Mouse (Mus musculus) midbrain, embryonic 11.5 days (tissue): Measurements from ENCODE around the gene Il17ra. TPM values are rescaled to one million over a fixed set of nuclear protein-coding genes. Genes with fewer than 3 reads are reported as not detected.

Source experiments
- ATAC-seq: fragments of 200-750 bp; cut with Nextera tagmentation; 2 replicates; pipeline ENCODE4 v1.8.0; 2017; ENCODE audit warnings: moderate TSS enrichment, moderate library complexity; ENCODE audit not compliant: low FRiP score
- DNase-seq: peaks from one replicate; pipeline ENCODE4 v3.0.0; 2015; ENCODE audit warnings: low spot score; ENCODE audit errors: missing footprints
- H3K27ac ChIP-seq: fragments of 300-500 bp; sonication (generic); 2 replicates; pipeline ENCODE4 v1.5.1; 2014; ENCODE audit warnings: low read depth, low read length
- H3K27me3 ChIP-seq: fragments of 300-500 bp; sonication (generic); 2 replicates; pipeline ENCODE4 v1.6.1; 2014; ENCODE audit warnings: mild to moderate bottlenecking, low read length, moderate library complexity, mixed read lengths; ENCODE audit not compliant: control insufficient read depth, insufficient read depth
- H3K36me3 ChIP-seq: fragments of 300-500 bp; sonication (generic); 2 replicates; pipeline ENCODE4 v1.6.1; 2014; ENCODE audit warnings: mild to moderate bottlenecking, low read length, moderate library complexity, mixed read lengths; ENCODE audit not compliant: control insufficient read depth, insufficient read depth
- H3K4me1 ChIP-seq: fragments of 300-500 bp; sonication (generic); 2 replicates; pipeline ENCODE4 v1.6.1; 2014; ENCODE audit warnings: low read length; ENCODE audit not compliant: control insufficient read depth, insufficient read depth
- H3K4me2 ChIP-seq: fragments of 300-500 bp; sonication (generic); 2 replicates; pipeline ENCODE4 v1.6.1; 2014; ENCODE audit warnings: mild to moderate bottlenecking, moderate library complexity
- H3K4me3 ChIP-seq: fragments of 300-500 bp; sonication (generic); 2 replicates; pipeline ENCODE4 v1.5.1; 2014; ENCODE audit warnings: low read depth, low read length
- H3K9ac ChIP-seq: fragments of 300-500 bp; sonication (generic); 2 replicates; pipeline ENCODE4 v1.6.1; 2014; ENCODE audit warnings: low read length
- H3K9me3 ChIP-seq: fragments of 300-500 bp; sonication (generic); 2 replicates; pipeline ENCODE4 v1.6.1; 2016; ENCODE audit warnings: low read length; ENCODE audit not compliant: control insufficient read depth
- WGBS: fragments of 180-500 bp; shearing (Covaris S2); extraction: QIAGEN DNeasy Blood & Tissue Kit; methylation state at CpG from one replicate; pipeline ENCODE4 v1.1.7; 2014; 5-methylcytosine and 5-hydroxymethylcytosine counted together
- polyA plus RNA-seq: library from polyadenylated mRNA; unstranded; fragments of >200 nt; fragmentation: Nextera tagmentation; extraction: Ambion mirVana; gene quantifications from 2 replicates; pipeline ENCODE4 v1.2.1, GENCODE M21; 2014

The Il17ra gene
- 1.6 and 2.0 TPM in 2 replicates for polyA plus RNA-seq

GRCm38 (mm10) chr6:120463086-120463871, at the start of gene Il17ra:
Gene Il17ra, plus strand, starts transcription at chr6:120463247.
- Histone ChIP-seq H3K27me3 (peaks cover 27% of the 10 kb centered on the region), H3K36me3 (no peaks in the 10 kb centered on the region), H3K9me3 (no peaks in the 10 kb centered on the region), H3K4me1 (peaks cover 8% of the 10 kb centered on the region), H3K27ac (no peak within 1 kb of the TSS), H3K4me2 (peak within 1 kb of the TSS; percentile 66), H3K9ac (peak within 1 kb of the TSS; percentile 61), H3K4me3 (peak within 1 kb of the TSS; percentile 58)
- WGBS = under 1% methylated on average over 90 of the region's 90 CpGs
- DNase-seq = peak; percentile 97
- peak; percentile 84 for ATAC-seq

DNA sequence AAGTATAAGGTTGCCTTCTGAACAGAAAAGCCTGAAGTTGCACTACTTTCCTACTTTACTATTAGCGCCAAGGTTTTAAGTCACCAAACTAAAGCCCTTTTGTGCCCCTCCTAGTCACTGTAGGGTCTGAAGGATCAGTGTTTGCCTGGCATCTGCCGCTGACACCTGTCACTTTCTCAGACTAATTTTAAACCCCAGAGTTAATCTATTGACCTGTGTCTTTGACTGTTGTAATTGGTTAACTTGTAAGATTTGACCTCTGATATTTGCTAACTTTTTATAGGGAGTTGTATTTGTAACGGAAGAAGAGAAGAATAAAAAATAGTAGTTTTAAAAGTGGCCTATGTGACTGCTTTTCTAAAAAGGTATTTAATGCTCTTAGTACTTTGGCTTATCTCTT, 24.9 kb upstream of the Il17ra start:
- ATAC-seq (no peak), DNase-seq (peak; percentile 72)
- WGBS = 92% methylated on average over 3 of the region's 3 CpGs
- no peak overlapping the region for H3K27ac ChIP-seq
- no peak overlapping the region for H3K4me2 ChIP-seq
- H3K9ac ChIP-seq = no peak overlapping the region
- no peaks in the 10 kb centered on the region for H3K4me1 ChIP-seq
- peaks cover 11% of the 10 kb centered on the region for H3K36me3 ChIP-seq
- no peaks in the 10 kb centered on the region for H3K27me3 ChIP-seq
- no peak overlapping the region for H3K4me3 ChIP-seq
- H3K9me3 ChIP-seq = no peaks in the 10 kb centered on the region

DNA sequence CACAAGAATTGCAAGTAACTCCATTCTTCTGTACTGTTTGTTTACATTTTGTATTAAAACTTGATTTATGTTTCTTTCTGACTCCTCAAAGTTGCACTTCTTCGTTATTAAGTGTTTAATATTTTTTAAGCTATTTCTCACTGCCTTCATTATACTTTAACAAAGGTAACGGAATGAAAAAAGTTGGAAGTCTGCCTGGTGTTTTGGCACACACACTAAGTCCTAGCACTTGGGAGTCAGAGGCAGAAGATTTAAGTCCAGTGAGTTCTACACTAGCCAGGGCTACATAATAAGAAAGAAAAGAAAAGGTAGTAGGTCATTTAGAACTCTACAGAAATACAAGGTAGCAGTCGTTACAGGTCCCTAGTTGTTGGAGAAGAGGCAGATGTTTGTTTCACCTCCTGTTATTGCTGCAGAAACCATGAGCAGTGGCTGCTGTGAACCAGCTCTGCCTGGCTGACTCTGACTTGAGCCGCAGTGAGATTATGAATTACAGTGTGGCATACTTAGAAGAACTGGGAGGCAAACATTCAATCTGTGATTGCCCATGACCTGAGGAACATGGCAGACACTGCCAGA, 20.8 kb upstream of the Il17ra start:
- no peaks in the 10 kb centered on the region for H3K27me3 ChIP-seq
- WGBS = 92% methylated on average over 4 of the region's 4 CpGs
- ATAC-seq = no peak

DNA sequence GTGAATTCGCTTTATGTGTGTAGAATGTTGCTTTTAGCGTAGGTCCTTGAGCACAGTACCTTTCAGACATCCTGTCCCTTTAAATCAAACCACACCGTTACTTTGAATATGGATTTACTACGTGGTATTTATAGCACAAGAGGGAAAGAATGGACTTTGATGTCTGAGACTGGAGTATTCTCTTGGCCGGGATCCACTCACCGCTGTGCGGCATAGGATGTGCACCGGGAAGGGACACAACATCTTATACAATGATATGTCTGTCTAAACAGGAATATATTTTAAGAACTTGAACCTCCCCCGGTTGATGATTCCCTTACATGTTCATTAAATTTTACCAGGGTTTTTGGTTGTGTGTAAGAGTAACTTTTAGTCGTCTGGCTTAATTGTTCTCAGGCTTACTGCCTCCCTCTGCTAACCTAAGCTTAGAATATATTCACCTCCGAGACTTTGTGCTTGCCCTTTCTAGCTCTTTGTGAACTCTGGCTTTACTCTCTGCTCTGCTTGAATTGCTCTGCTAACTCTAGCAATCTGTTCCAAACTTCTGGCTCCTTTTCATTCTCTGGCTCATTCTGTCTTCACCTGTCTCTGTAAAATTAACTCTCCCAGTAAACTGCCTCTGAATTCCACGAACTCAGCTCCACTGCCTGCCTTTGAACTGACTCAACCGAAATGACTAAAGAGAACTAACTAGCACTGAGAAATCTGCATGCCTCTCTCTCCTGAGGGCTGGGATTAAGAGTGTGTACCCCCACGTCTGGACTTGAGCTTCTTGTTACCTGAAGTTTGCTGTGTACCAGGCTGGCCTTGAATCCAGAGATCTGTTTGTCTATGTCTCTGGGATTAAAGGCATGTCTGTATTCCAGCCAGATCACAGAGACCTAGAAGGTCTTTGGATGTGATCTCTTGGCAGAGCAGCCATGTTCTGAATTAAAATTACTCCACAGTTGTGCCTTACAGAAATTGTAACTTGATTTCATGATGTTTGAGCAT, 19.4 kb upstream of the Il17ra start:
- Histone ChIP-seq H3K4me1 (no peaks in the 10 kb centered on the region), H3K36me3 (peaks cover 7% of the 10 kb centered on the region), H3K9me3 (no peaks in the 10 kb centered on the region), H3K27me3 (no peaks in the 10 kb centered on the region), H3K9ac (no peak overlapping the region), H3K27ac (no peak overlapping the region), H3K4me3 (no peak overlapping the region), H3K4me2 (no peak overlapping the region)
- 89% methylated on average over 14 of the region's 14 CpGs for WGBS
- no peak for ATAC-seq
- no peak for DNase-seq

More for the DNA sequence above, 20.8 kb upstream of the Il17ra start:
- no peak overlapping the region for H3K27ac ChIP-seq
- no peak overlapping the region for H3K9ac ChIP-seq
- no peak overlapping the region for H3K4me3 ChIP-seq
- peak; percentile 51 for DNase-seq
- no peaks in the 10 kb centered on the region for H3K9me3 ChIP-seq
- peaks cover 7% of the 10 kb centered on the region for H3K36me3 ChIP-seq
- no peak overlapping the region for H3K4me2 ChIP-seq
- no peaks in the 10 kb centered on the region for H3K4me1 ChIP-seq

GRCm38 (mm10) chr6:120450208-120450607, 12.8 kb upstream of the Il17ra start:
- H3K27ac ChIP-seq = no peak overlapping the region
- 86% methylated on average over 3 of the region's 3 CpGs for WGBS
- ATAC-seq (no peak), DNase-seq (no peak)
- H3K4me3 ChIP-seq = no peak overlapping the region
- no peaks in the 10 kb centered on the region for H3K27me3 ChIP-seq
- no peak overlapping the region for H3K4me2 ChIP-seq
- H3K9ac ChIP-seq = no peak overlapping the region
- H3K9me3 ChIP-seq = no peaks in the 10 kb centered on the region
- H3K36me3 ChIP-seq = no peaks in the 10 kb centered on the region
- no peaks in the 10 kb centered on the region for H3K4me1 ChIP-seq

DNA sequence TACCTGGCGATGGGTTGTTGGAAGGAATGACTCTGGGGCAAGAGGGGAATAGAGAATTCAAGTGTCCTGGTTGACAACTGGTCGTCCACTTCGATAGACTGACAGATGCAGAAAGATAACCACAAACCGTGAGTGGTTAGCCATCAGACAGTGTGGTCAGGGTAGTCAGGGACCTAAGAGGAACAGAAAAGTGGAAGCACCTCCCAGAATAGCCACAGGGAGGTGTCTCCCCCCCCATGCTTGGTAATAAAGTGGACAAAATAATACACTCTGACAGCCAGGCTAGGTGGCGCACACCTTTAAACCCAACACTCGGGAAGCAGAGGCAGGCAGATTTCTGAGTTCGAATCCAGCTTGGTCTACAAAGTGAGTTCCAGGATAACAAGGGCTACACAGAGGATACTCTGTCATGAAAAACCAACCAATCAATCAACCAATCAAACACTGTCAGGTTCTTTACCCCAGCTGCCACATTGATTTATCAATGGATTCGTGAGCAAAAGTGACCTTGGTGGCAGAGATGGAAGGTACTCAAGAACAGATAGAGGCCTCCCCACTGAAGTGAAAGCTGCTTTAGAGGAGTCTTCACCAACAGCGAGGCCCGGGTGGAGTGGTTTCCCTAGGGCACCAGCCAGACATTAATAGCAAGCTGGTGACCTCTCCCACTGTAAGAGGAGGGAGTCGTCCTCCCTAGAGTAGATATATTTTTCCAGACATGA, 10.5 kb upstream of the Il17ra start:
- H3K4me3 ChIP-seq = no peak overlapping the region
- no peaks in the 10 kb centered on the region for H3K9me3 ChIP-seq
- no peaks in the 10 kb centered on the region for H3K36me3 ChIP-seq
- H3K27ac ChIP-seq = no peak overlapping the region
- ATAC-seq = no peak
- no peaks in the 10 kb centered on the region for H3K4me1 ChIP-seq
- no peaks in the 10 kb centered on the region for H3K27me3 ChIP-seq
- 86% methylated on average over 11 of the region's 11 CpGs for WGBS
- H3K9ac ChIP-seq = no peak overlapping the region
- DNase-seq = no peak
- no peak overlapping the region for H3K4me2 ChIP-seq

- Histone ChIP-seq H3K9me3 (no peaks in the 10 kb centered on the region), H3K36me3 (no peaks in the 10 kb centered on the region), H3K9ac (no peak overlapping the region), H3K27me3 (no peaks in the 10 kb centered on the region), H3K4me2 (no peak overlapping the region), H3K4me3 (no peak overlapping the region), H3K4me1 (no peaks in the 10 kb centered on the region), H3K27ac (no peak overlapping the region)
- 86% methylated on average over 5 of the region's 5 CpGs for WGBS
- ATAC-seq (no peak), DNase-seq (no peak)
Observed at GRCm38 (mm10) chr6:120453103-120453445, 10.0 kb upstream of the Il17ra start.

DNA sequence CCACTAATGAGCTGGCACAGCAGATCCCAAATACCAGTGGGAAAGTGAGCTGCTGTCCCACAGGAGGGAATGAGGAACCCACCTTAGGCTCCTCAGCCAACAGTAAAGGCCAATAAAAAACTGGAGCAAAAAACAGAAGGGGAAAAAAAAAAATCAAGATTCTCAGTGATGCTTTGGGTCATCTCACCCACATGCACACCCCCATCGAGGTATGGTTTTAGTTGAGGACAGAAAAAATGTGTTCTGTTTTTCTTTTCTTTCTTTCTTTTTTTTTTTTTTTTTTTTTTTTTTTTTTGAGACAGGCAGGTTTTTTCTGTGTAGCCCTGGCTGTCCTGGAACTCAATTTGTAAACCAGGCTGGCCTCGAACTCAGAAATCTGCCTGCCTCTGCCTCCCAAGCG, 9.5 kb upstream of the Il17ra start:
- Histone ChIP-seq H3K27me3 (no peaks in the 10 kb centered on the region), H3K4me1 (no peaks in the 10 kb centered on the region), H3K9ac (no peak overlapping the region), H3K27ac (no peak overlapping the region), H3K36me3 (no peaks in the 10 kb centered on the region), H3K4me2 (no peak overlapping the region), H3K4me3 (no peak overlapping the region), H3K9me3 (no peaks in the 10 kb centered on the region)
- no peak for ATAC-seq
- WGBS = 89% methylated on average over 3 of the region's 3 CpGs
- DNase-seq = no peak
